Mouse (Mus musculus): Measurements from ENCODE around the gene Galnt7.

DNA sequence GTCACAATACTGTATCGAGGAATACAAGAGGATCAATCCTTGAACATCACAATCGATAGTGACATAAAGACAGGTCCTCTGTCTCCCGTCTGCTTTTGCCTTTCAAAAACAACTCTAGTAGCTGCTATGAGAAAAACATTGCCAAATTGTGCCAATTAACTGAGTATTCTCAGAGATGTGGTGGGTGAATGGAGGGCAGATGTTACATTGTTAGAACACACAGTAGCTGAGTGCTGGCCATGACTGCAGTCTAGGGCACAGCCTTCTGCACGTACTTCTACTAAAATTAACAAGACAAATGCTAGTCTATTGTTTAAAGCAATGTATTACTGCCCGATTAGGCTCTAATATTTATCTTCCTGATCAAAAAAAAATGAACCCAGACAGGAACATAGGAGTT lies 27.2 kb upstream of the Galnt7 start:
- no peak for TF ChIP-seq CTCF (IDR thresholded peaks at IDR 0.05; ENCODE audit: extremely low read depth, insufficient read depth, insufficient read length, insufficient replicate concordance)
- no peak for TF ChIP-seq POLR2A (IDR thresholded peaks at IDR 0.05; ENCODE audit: low read depth, low read length)

All from spleen, adult 2 months (tissue).